Mouse (Mus musculus): ENCODE measurements around the gene Lingo1. TPM values are rescaled to one million over a fixed set of nuclear protein-coding genes. Genes with fewer than 3 reads are reported as not detected.

Gene Lingo1
- polyA plus RNA-seq, 1 experiment from 2014 or later: 0.36 TPM

DNA sequence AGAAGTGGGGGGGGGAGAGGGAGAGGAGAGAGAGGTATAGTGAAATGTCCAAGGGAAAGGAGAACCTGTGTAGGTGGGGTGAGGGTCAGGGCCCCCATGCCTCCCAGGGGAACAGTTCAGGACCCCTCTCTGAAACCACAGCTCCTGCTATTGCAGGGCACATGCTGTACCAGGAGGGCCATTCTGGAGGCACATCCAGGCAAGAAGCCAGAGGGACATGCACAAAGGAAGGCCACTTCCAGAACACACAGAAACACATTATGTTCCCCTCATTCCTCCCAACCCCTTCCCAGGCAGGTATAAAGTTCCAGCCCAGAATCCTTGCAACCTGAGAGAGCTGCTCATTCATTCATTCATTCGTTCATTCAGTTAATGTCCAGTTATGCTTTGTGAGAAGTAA, 105.6 kb downstream of the Lingo1 start:
- no peak for DNase-seq
- no peaks in the 10 kb centered on the region for H3K27me3 ChIP-seq
- 36% methylated on average over 1 of the region's 1 CpGs for WGBS (ENCODE audit: insufficient replicate concordance)
- ATAC-seq (ENCODE audit: low read depth): no peak
- no peaks in the 10 kb centered on the region for H3K4me1 ChIP-seq (replicated peaks)
- H3K4me2 ChIP-seq: no peak overlapping the region
- H3K36me3 ChIP-seq: no peaks in the 10 kb centered on the region
- H3K9ac ChIP-seq: no peak overlapping the region
- no peaks in the 10 kb centered on the region for H3K9me3 ChIP-seq (replicated peaks)
- H3K27ac ChIP-seq: no peak overlapping the region
- H3K4me3 ChIP-seq (replicated peaks): no peak overlapping the region

DNA sequence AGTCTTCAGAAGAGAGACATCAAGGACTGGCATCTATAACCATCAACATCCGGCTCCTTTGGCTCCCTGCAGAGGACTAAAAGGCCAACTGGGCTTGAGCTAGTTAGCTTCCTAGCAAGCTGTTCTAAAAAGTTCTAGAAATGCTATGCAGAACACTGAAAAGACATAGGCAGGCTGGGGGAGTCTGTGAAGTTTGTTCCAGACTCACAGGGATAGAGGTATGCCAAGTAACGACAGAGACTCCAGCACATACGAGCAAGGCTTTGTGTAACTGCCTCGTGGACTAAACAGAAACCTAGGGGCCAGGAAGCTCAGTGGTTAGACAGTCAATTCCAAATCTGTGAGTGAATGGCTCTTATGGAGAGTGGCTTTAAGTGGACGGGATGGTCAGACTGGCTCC, 108.8 kb downstream of the Lingo1 start:
- Histone ChIP-seq H3K4me3 (replicated peaks) (no peak overlapping the region), H3K9me3 (replicated peaks) (no peaks in the 10 kb centered on the region), H3K4me2 (no peak overlapping the region), H3K27ac (no peak overlapping the region; the same call in 1 of the 2 replicates), H3K9ac (no peak overlapping the region), H3K27me3 (no peaks in the 10 kb centered on the region), H3K36me3 (no peaks in the 10 kb centered on the region), H3K4me1 (replicated peaks) (no peaks in the 10 kb centered on the region)
- 58% methylated on average over 5 of the region's 5 CpGs for WGBS (ENCODE audit: insufficient replicate concordance)
- ATAC-seq (ENCODE audit: low read depth) (no peak), DNase-seq (no peak)

DNA sequence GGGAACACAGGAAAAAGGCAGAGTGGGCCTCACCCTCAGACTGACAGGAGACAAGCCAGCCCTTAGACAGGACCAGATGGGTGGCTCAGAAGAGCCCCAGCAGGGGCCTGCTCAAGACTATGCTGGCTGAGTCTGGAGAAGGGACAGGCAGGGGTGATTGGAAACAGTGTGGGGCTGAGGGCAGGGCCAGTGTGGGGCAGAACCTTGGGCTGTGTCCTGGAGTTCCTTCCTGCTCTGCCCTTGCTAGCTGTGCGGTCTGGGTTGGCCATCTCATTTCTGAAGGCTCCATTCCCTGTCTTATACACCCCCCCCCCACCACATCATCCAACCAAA, 109.2 kb downstream of the Lingo1 start:
- Histone ChIP-seq H3K27me3 (no peaks in the 10 kb centered on the region), H3K27ac (no peak overlapping the region; the same call in 1 of the 2 replicates), H3K4me2 (no peak overlapping the region), H3K4me3 (replicated peaks) (no peak overlapping the region), H3K36me3 (no peaks in the 10 kb centered on the region), H3K9ac (no peak overlapping the region), H3K9me3 (replicated peaks) (no peaks in the 10 kb centered on the region), H3K4me1 (replicated peaks) (no peaks in the 10 kb centered on the region)
- WGBS (ENCODE audit: insufficient replicate concordance): 46% methylated on average over 1 of the region's 1 CpGs
- no peak for ATAC-seq (ENCODE audit: low read depth)
- no peak for DNase-seq

DNA sequence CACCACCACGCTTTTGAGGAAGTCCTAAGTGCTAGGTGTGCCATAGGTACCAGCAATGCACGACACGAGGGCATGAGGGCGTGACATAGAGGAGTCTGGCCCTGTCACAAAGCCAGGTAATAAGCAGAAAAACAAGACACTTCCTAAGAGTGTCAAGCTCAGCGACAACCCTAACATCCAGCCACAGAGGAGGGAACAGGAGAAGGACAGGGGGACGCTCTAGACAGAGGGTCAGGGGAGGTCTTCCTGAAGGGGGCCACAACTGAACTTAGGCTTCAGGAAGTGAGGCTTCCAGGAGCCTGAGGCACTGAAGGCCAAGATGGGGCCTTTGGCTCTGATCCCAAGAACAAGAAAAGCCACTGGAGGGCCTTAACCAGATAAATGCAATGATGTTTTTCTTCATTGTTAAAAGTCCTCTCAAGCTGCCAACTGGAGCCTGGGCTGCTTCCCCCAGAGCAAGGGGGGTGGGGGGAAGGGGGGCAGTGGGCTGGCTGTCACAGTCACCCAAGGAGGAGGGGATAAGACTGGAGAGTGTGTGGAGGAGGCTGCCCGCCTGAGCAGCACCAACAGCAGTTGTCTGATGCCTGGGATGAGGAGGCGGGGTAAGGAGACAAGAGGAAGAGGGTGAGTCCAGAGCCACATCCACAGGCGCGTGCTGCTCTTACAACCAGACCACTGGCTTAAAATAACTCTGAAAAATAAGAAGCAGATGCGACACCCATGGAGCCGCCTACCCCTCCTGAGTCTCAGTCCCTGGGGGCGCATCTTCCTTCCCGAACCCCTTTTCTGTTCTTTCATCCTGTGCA, 109.7 kb downstream of the Lingo1 start:
- H3K4me1 ChIP-seq (replicated peaks): no peaks in the 10 kb centered on the region
- H3K9ac ChIP-seq: no peak overlapping the region
- no peaks in the 10 kb centered on the region for H3K36me3 ChIP-seq
- H3K4me2 ChIP-seq: no peak overlapping the region
- H3K9me3 ChIP-seq (replicated peaks): no peaks in the 10 kb centered on the region
- H3K27me3 ChIP-seq: no peaks in the 10 kb centered on the region
- no peak overlapping the region for H3K27ac ChIP-seq
- DNase-seq (no peak), ATAC-seq (ENCODE audit: low read depth) (no peak)
- WGBS (ENCODE audit: insufficient replicate concordance): 37% methylated on average over 14 of the region's 14 CpGs
- H3K4me3 ChIP-seq (replicated peaks): no peak overlapping the region

DNA sequence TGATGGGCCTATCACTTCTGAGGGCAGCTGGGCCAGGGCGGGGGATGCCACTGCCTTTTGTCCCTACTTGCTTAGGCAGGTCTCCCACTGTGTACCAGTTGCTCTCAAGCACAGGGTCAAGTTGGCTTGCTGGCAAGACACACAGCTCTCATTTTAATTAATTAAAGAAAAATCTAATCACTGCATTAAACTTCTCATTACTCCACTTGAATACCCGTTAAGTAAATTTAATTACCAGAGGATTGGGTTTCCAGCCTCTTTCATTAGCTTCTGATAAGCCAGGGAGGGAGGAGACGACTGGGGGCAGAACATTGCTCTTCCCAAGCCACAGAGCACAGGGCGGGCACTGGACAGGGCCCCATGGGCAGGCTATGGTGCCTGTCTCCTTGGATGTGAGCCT, 113.4 kb downstream of the Lingo1 start:
- no peak overlapping the region for H3K9ac ChIP-seq
- WGBS (ENCODE audit: insufficient replicate concordance): 36% methylated on average over 4 of the region's 4 CpGs
- DNase-seq: no peak

DNA sequence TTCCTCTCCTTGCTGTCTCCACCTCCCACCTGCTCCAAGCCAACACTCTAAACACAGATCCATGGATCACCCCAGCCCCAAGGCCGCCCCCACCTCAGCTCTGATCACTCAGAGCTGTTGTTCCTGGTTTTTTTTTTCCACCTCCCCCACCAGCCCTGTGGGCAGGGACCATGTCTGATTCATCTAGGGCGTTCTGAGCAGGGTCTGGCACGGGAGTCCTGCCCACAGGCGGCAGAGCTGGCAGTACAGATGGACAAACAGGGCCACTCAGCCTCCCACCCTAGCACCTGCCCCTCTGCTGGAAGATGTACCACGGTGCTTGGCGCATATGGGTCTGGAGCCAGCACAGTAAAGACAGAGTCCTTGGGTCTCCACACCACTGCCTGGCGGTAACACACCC, 114.3 kb downstream of the Lingo1 start:
- Histone ChIP-seq H3K4me3 (replicated peaks) (no peak overlapping the region), H3K27me3 (no peaks in the 10 kb centered on the region), H3K9me3 (replicated peaks) (no peaks in the 10 kb centered on the region), H3K4me1 (replicated peaks) (no peaks in the 10 kb centered on the region), H3K27ac (no peak overlapping the region), H3K4me2 (no peak overlapping the region), H3K9ac (no peak overlapping the region), H3K36me3 (no peaks in the 10 kb centered on the region)
- no peak for DNase-seq
- ATAC-seq (ENCODE audit: low read depth): no peak
- WGBS (ENCODE audit: insufficient replicate concordance): 63% methylated on average over 7 of the region's 7 CpGs

More for the DNA sequence above, 113.4 kb downstream of the Lingo1 start:
- no peak for ATAC-seq (ENCODE audit: low read depth)
- H3K27me3 ChIP-seq: no peaks in the 10 kb centered on the region
- H3K36me3 ChIP-seq: no peaks in the 10 kb centered on the region
- H3K4me2 ChIP-seq: no peak overlapping the region
- no peaks in the 10 kb centered on the region for H3K9me3 ChIP-seq (replicated peaks)
- no peaks in the 10 kb centered on the region for H3K4me1 ChIP-seq (replicated peaks)
- no peak overlapping the region for H3K4me3 ChIP-seq (replicated peaks)
- no peak overlapping the region for H3K27ac ChIP-seq

DNA sequence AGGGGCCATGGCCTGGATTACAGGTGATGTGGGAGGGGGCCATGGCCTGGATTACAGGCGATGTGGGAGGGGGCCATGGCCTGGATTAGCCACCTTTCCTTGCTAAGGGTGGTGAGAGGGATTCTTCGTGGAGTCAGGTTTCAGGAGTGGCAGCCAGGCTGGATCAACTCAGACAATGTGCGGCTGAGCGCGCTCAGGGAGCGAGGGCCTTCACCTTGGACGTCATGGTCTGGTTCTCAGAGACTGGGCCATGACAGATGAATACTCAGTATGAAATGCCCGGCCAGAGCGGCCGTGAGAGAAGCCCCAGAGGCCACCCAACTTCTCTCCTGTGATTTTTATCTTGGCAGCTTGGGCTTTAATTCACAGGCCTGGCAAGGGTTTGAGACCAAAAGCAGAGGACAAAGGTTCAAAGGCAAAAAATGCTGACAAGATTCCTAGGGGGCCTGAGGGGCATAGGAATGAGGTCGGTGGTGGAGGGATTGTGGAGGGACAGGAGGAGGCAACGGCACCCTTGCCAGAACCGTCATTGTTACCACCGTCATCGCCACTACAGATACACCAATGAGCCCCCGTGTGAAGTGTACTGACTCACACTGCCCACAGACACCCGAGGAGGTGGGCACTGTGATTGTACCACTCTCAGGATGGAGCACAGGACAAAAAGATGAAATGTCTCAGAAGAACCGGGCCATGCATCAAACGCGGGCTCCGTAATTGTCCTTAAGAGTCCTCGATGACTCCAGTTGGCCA, 117.2 kb downstream of the Lingo1 start:
- no peaks in the 10 kb centered on the region for H3K27me3 ChIP-seq
- no peak overlapping the region for H3K4me3 ChIP-seq (replicated peaks)
- DNase-seq (no peak), ATAC-seq (ENCODE audit: low read depth) (no peak)
- H3K27ac ChIP-seq: no peak overlapping the region
- H3K9me3 ChIP-seq (replicated peaks): no peaks in the 10 kb centered on the region
- WGBS (ENCODE audit: insufficient replicate concordance): 74% methylated on average over 22 of the region's 22 CpGs
- no peak overlapping the region for H3K9ac ChIP-seq
- no peaks in the 10 kb centered on the region for H3K4me1 ChIP-seq (replicated peaks)
- H3K4me2 ChIP-seq: no peak overlapping the region
- H3K36me3 ChIP-seq: no peaks in the 10 kb centered on the region

DNA sequence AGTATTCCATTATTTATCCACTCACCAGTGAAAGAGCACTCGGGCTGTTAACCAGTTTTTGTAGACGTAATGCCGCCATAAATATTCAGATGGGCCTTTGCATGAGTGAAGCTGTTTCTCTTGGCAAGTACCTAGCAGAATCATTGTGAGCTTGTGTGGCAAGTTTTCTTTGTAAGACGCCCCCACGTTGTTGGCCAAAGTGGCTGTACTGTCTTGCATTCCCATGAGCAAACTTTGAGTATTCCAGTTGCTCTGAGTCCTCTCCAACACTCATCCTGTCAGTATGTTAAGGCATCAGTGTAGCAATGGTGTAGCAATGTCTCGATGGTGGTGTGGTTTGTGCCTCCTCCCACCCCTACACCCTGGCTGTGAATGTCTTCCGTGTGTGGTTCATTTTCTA, 120.6 kb downstream of the Lingo1 start:
- Histone ChIP-seq H3K4me3 (replicated peaks) (no peak overlapping the region), H3K4me1 (replicated peaks) (no peaks in the 10 kb centered on the region), H3K27me3 (no peaks in the 10 kb centered on the region), H3K4me2 (no peak overlapping the region), H3K36me3 (no peaks in the 10 kb centered on the region), H3K9me3 (replicated peaks) (no peaks in the 10 kb centered on the region), H3K27ac (no peak overlapping the region), H3K9ac (no peak overlapping the region)
- ATAC-seq (ENCODE audit: low read depth): no peak
- 65% methylated on average over 7 of the region's 7 CpGs for WGBS (ENCODE audit: insufficient replicate concordance)
- DNase-seq: no peak

DNA sequence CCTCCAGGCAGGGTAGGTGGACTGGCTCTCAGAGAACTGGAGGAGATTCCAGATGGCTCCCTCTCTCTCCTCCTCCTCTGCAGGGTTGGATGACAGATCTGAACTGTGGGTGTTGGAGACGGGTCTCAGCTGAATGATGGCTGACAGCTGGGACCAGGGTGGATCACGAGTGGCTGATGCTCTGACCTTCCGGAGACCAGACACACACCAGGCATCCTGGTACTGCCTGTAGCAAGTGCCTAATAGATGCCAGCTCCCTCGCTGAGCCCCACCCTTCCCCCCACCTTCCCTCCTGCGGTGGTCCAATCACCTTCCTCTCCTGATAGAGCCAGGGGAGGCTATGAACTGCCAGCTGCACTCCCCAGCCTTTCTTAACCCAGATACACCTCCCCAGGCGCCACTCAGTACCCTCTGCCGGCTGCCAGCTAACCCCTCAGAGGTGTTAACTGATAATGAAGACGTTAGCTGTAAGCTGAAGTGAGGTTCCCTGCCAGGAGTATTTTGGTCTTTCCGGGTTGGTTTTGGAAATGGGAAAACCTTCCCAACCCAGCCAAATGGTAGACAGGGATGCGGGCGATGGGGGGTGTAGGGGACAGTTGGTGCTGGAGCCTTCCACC, 126.6 kb downstream of the Lingo1 start:
- ATAC-seq (ENCODE audit: low read depth) (no peak), DNase-seq (no peak)
- Histone ChIP-seq H3K36me3 (no peaks in the 10 kb centered on the region), H3K9ac (no peak overlapping the region), H3K9me3 (replicated peaks) (no peaks in the 10 kb centered on the region), H3K4me1 (replicated peaks) (no peaks in the 10 kb centered on the region), H3K27ac (no peak overlapping the region), H3K4me3 (replicated peaks) (no peak overlapping the region), H3K27me3 (no peaks in the 10 kb centered on the region), H3K4me2 (no peak overlapping the region)
- 27% methylated on average over 11 of the region's 11 CpGs for WGBS (ENCODE audit: insufficient replicate concordance)

DNA sequence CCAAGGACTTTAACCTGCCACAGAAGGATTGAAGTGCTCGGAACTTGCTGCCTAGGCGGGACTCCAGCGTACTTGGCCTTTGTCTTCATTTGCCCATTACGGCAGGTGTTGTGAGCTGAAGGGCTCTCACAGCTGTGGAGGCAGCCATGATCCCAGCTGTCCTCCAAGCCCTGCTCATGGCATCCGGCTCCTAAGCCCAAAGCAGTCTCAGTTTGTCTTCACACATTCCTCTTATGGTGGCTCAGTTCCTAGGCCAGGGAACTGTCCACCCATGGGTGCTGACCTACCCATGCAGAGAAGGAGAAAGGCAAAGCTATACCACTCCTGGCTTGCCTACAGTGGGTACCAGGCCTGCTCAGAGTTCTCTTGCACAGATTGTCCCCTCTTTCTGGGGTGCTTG, 132.1 kb downstream of the Lingo1 start:
- Histone ChIP-seq H3K4me3 (replicated peaks) (no peak overlapping the region), H3K4me1 (replicated peaks) (no peaks in the 10 kb centered on the region), H3K36me3 (no peaks in the 10 kb centered on the region), H3K9me3 (replicated peaks) (no peaks in the 10 kb centered on the region), H3K4me2 (no peak overlapping the region), H3K27me3 (no peaks in the 10 kb centered on the region), H3K9ac (no peak overlapping the region), H3K27ac (no peak overlapping the region)
- 70% methylated on average over 5 of the region's 5 CpGs for WGBS (ENCODE audit: insufficient replicate concordance)
- DNase-seq (no peak), ATAC-seq (ENCODE audit: low read depth) (no peak)

DNA sequence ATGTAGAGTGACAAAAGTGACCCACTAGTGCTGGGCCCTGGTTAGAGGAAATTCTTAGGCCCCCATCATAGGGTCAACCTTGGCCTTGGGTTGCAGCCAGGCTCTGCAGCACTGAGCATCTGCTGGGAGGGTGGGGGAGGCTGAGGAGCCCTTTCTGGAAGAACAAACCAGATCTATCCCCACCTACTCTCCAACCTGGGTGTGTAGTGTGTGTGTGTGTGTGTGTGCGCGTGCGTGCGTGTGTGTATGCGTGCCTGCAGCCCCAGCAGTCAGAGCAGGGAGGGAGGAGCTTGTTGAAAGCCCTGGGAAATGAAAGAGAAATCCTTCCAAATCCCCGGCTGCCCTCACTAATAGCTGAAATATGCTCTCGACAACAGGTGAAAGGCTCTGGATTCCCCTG, 133.3 kb downstream of the Lingo1 start:
- H3K4me2 ChIP-seq: no peak overlapping the region
- 65% methylated on average over 7 of the region's 7 CpGs for WGBS (ENCODE audit: insufficient replicate concordance)

More for the DNA sequence above, 133.3 kb downstream of the Lingo1 start:
- no peak for DNase-seq
- Histone ChIP-seq H3K4me1 (replicated peaks) (no peaks in the 10 kb centered on the region), H3K27me3 (no peaks in the 10 kb centered on the region), H3K9me3 (replicated peaks) (no peaks in the 10 kb centered on the region), H3K27ac (no peak overlapping the region), H3K9ac (no peak overlapping the region), H3K4me3 (replicated peaks) (no peak overlapping the region), H3K36me3 (no peaks in the 10 kb centered on the region)
- no peak for ATAC-seq (ENCODE audit: low read depth)

Measured in liver, embryonic 13.5 days (tissue).